Mouse (Mus musculus) cerebellum, adult 2 months (tissue): ENCODE data around the gene Phgdh. TPM values are rescaled to one million over a fixed set of nuclear protein-coding genes. Genes with fewer than 3 reads are reported as not detected.

Source experiments
- DNase-seq, 2 experiments: peaks; one replicate each; pipeline ENCODE4 v3.0.0; 2021
- H3K27ac ChIP-seq: fragments of 200-500 bp; 2 replicates; pipeline ENCODE4 v1.5.1; 2012; ENCODE audit warnings: low read length, control low read depth, inconsistent platforms; ENCODE audit not compliant: insufficient read depth
- H3K27me3 ChIP-seq: fragments of 200-500 bp; 2 replicates; pipeline ENCODE4 v1.6.1; 2012; ENCODE audit warnings: inconsistent platforms, mild to moderate bottlenecking, low read length, moderate library complexity; ENCODE audit not compliant: control insufficient read depth, insufficient read depth
- H3K4me1 ChIP-seq: fragments of 200-500 bp; 2 replicates; pipeline ENCODE4 v1.6.1; 2011; ENCODE audit warnings: low read length; ENCODE audit not compliant: control insufficient read depth, insufficient read depth
- H3K4me3 ChIP-seq: fragments of 200-500 bp; replicated peaks from 2 replicates; pipeline ENCODE3; 2011; ENCODE audit warnings: mild to moderate bottlenecking, low read depth, low read length, control low read depth; ENCODE audit not compliant: insufficient read depth
- CTCF ChIP-seq: fragments of 200-500 bp; IDR thresholded peaks from 2 replicates; pipeline ENCODE4 v1.5.1; 2011; ENCODE audit warnings: low read depth, mild to moderate bottlenecking, control low read depth, low read length, moderate library complexity, borderline replicate concordance; ENCODE audit not compliant: insufficient read depth
- POLR2A ChIP-seq: fragments of 200-500 bp; IDR thresholded peaks from 2 replicates; pipeline ENCODE4 v1.6.1; 2011; ENCODE audit warnings: low read length, control low read depth, borderline replicate concordance; ENCODE audit not compliant: insufficient read depth
- WGBS: fragments of 180-500 bp; shearing (Covaris S2); methylation state at CpG from one replicate; pipeline ENCODE4 v1.1.7; 2018; 5-methylcytosine and 5-hydroxymethylcytosine counted together
- polyA plus RNA-seq: library from polyadenylated mRNA; depleted of rRNA; stranded (reverse); fragments of >200 nt; gene quantifications from 2 replicates; pipeline ENCODE4 v1.2.3, GENCODE M21; 2012

Gene Phgdh
- polyA plus RNA-seq, 1 experiment, result 98.0 TPM

DNA sequence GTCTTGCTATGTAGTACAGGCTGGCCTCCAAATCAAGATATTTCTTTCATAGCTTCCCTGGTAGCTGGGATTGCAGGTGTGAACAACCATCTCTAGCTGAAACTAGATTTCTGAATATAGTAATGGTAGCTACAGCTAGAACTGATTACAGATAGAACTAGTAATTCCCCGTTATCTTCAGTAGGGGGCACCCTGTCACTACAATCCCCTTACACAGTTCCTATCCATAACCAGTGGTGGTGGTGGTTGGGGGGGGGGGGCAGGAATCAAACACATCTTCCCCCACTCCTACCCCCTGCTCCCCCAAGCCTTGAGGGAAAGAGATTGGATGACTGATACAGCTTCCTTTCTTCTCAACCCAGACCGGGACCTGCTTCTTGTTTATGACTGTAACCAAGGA lies 23.0 kb upstream of the Phgdh start:
- Histone ChIP-seq H3K4me3 (no peak overlapping the region), H3K4me1 (no peaks in the 10 kb centered on the region), H3K27me3 (no peaks in the 10 kb centered on the region), H3K27ac (no peak overlapping the region)
- TF ChIP-seq CTCF (peak; percentile 67), POLR2A (no peak)
- 47% methylated on average over 2 of the region's 2 CpGs for WGBS
- DNase-seq, result peak in 1 of 2 experiments; percentile 39

DNA sequence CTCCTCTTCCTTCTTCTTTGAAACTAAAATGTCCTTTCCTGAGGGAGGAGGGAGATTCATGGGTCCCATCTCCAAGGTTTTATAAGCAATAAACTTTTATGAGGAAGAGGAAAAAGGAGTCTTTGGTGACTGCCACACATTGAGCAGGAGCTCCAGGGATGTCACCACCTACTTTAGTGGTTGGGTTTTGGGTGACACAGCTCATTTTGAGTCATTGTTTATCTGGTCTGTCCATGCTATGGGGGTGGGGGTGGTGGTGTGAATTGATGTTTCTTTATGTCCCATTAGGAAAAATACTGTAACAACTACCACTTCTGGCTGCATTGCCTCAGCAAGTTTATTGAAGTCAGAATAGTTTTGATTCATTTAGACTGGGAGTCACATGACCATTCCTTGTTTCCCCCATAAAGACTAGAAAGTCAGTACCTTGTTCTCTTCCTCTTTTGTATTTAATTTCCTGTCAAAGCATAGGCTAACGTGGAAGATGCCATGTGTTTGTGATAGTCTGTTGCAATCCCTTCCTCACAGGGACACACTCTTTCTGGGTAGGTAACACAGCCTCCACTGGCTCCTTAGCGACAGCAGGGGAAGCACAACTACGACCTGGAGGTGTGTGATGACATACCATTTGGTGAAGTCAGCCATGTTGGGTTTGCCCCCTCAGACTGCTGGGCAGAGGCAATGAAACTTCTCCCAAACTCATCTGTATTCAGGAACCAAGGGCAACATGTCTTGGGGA lies 17.0 kb upstream of the Phgdh start:
- H3K27me3 ChIP-seq, result no peaks in the 10 kb centered on the region
- H3K27ac ChIP-seq, result no peak overlapping the region
- no peaks in the 10 kb centered on the region for H3K4me1 ChIP-seq
- no peak overlapping the region for H3K4me3 ChIP-seq
- no peak for DNase-seq
- no peak for TF ChIP-seq POLR2A
- no peak for TF ChIP-seq CTCF
- 70% methylated on average over 3 of the region's 3 CpGs for WGBS

DNA sequence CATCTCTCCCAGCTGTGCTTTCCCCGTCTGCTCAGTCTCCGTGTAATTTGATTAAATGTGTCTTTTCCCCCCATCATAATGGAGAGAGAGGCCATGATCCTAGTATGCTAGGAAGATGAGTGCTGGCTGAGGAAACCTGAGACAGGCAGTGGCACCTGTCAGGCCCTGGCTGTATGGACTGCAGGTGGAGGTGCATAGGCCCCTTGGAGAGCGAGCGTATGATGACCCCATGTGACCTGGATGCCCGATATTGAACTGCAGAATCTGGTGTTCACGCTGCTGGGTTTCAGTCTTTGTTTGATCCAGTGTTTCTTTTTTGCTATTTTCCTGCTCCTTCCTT lies 16.2 kb upstream of the Phgdh start:
- TF ChIP-seq POLR2A (no peak), CTCF (no peak)
- no peak overlapping the region for H3K27ac ChIP-seq
- no peak overlapping the region for H3K4me3 ChIP-seq
- DNase-seq, result no peak
- 54% methylated on average over 6 of the region's 6 CpGs for WGBS
- no peaks in the 10 kb centered on the region for H3K27me3 ChIP-seq
- H3K4me1 ChIP-seq, result no peaks in the 10 kb centered on the region

DNA sequence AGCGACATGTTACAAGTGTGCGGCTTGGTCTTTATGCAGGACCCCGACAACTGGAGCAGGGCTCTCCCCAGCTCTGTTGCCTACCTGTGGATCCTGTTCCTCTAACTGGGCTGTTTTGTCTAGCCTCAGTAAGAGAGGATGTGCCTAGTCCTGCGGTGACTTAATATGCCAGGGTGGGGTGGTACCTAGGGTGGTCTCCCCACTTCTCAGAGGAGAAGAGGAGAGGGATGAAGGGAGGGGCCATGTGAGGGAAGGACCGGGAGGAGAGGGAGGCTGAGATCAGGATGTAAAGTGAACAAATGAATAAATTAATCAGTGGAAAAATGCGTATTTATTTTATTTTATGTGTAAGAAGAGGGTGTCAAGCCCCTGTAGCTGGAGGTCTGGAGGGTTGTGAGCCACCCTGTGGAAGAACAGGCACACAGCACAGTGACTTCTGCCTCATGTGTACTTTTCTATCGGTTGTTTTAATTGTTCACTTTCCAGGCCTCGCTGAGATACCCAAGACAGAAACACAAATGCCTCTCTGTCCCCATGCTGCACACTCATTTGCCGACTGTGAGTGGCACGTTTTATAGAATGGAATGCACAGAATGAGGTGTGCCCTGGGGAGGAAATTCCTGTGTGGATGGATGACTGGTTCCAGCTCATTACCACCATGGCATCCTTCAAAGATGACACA lies 15.7 kb upstream of the Phgdh start:
- Histone ChIP-seq H3K4me3 (no peak overlapping the region), H3K27me3 (no peaks in the 10 kb centered on the region), H3K4me1 (no peaks in the 10 kb centered on the region), H3K27ac (no peak overlapping the region)
- WGBS, result 48% methylated on average over 10 of the region's 10 CpGs
- DNase-seq, result no peak
- TF ChIP-seq POLR2A (no peak), CTCF (no peak)

DNA sequence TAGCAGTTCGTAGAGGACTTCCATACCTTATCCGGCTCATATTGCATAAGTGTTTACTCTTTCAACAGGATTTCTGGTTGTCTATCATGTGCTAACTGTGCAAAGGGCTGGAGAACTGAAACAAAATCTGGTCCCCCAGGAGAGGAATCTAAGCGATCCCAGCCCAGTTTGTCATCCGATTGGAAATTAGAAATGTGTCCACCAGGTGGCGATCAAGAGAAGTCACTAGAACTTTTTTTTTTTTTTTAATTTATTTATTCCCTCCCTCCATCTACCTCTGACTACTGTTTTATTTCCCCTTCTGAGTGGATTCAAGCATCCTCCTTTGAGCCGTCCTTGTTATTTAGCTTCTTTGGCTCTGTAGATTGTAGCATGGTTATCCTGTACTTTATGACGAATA lies 14.1 kb upstream of the Phgdh start:
- 33% methylated on average over 7 of the region's 7 CpGs for whole genome bisulfite sequencing
- no peak overlapping the region for H3K4me3 ChIP-seq
- TF ChIP-seq CTCF (peak; percentile 46; the same call in 1 of the 2 replicates), POLR2A (no peak)
- H3K27ac ChIP-seq, result no peak overlapping the region
- H3K4me1 ChIP-seq, result no peaks in the 10 kb centered on the region
- peak; percentile 40 to 45 for DNase-seq
- H3K27me3 ChIP-seq, result no peaks in the 10 kb centered on the region

DNA sequence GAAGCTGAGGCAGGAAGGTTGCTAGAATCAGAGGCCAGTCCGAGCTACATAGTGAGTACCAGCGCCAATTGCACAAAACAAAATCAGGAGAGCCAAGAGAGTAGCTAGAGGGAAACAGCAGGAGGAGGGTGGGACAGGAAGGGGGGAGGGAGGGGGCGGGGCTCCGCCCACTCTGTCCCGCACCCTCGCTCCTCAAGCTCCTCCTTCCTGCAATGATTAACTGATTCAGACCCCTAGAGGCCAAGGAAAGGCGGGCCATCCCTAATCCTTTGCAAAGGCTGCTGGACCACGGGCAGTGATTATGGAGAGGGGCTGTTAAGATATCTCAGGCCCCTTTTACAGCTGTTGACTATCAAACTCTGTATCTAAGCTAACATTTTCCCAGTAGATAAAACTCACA lies 8.9 kb upstream of the Phgdh start:
- no peaks in the 10 kb centered on the region for H3K27me3 ChIP-seq
- H3K4me3 ChIP-seq, result no peak overlapping the region
- TF ChIP-seq POLR2A (no peak), CTCF (no peak)

DNA sequence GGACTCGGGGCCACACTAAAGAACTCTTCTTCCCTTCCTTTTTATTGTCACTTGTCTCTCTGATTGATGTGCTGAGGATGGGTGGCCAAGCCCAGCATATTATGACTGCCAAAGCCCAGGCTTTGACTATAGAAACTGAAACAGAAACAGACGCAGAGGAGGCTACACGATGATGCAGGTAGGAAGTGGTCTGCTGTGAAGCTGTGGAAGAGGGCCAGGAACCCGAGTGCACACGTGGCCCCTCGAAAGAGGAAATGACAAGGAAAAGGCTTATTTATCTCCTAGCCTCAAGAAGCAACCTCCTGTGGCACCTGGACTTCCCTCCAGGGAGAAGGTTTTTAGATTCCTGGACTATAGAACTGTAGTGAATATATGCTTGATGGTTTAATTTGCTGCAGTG lies 8.3 kb upstream of the Phgdh start:
- TF ChIP-seq POLR2A (no peak), CTCF (no peak)
- 81% methylated on average over 6 of the region's 6 CpGs for WGBS
- H3K4me1 ChIP-seq, result no peaks in the 10 kb centered on the region
- no peak overlapping the region for H3K4me3 ChIP-seq
- DNase-seq, result no peak
- no peak overlapping the region for H3K27ac ChIP-seq
- no peaks in the 10 kb centered on the region for H3K27me3 ChIP-seq

More for the DNA sequence above, 8.9 kb upstream of the Phgdh start:
- H3K4me1 ChIP-seq, result no peaks in the 10 kb centered on the region
- no peak for DNase-seq
- H3K27ac ChIP-seq, result no peak overlapping the region
- WGBS, result 28% methylated on average over 8 of the region's 8 CpGs

DNA sequence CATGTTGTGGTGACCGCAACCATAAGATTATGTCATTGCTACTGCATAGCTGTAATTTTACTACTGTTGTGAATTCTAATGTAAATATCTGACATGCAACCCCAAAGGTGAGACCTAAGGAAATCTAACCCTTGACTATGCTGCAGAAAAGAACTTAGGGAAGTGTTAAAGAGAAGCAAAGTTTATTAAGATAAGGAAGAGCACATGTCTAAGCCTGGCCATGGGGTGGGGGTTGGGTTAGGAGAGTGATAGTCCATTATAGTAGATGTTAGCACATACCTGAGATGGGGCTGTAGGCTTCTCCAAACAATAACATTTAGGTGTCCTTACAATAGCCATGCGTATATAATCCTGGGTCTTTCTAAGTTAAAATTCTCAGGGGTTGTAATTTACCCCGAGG lies 3.4 kb upstream of the Phgdh start:
- TF ChIP-seq CTCF (no peak), POLR2A (no peak)
- Histone ChIP-seq H3K4me3 (no peak overlapping the region), H3K4me1 (no peaks in the 10 kb centered on the region), H3K27me3 (no peaks in the 10 kb centered on the region), H3K27ac (no peak overlapping the region)
- 92% methylated on average over 3 of the region's 3 CpGs for WGBS
- DNase-seq, result no peak
